Mouse (Mus musculus): Measurements from ENCODE around the gene Dhx38. TPM values are rescaled to one million over a fixed set of nuclear protein-coding genes. Genes with fewer than 3 reads are reported as not detected.

The Dhx38 gene
- polyA plus RNA-seq, 1 experiment from 2014 or later, result 25.0 TPM

DNA sequence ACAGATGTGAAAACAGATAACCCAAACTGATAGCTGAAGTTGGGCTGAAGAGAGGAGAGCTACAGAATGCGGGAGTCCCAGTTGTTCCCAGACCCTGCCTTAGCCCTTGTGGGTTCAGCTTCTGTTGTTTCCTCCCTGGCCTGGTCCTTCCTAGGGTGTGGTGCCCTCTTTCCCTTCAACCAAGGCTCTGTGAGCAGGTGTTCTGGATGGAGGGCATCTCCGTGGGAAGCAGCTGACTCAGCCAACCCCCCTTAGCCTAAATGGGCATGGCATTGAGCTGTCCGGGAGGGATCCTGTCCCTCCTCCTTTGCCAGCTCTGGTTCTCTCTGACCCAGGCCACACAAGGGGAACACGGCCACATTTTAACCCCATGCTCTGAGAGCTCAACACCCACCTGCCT, 10.7 kb upstream of the Dhx38 start:
- Histone ChIP-seq H3K27ac (ENCODE audit: low read depth, low read length) (no peak overlapping the region), H3K9ac (ENCODE audit: low read depth, low read length) (no peak overlapping the region), H3K36me3 (ENCODE audit: control insufficient read depth, insufficient read depth, low read length) (peaks cover 2% of the 10 kb centered on the region; the same call in 1 of the 2 replicates), H3K4me2 (replicated peaks; ENCODE audit: low read depth, low read length) (no peak overlapping the region), H3K4me1 (ENCODE audit: control insufficient read depth, insufficient read depth, low read length) (no peaks in the 10 kb centered on the region), H3K4me3 (ENCODE audit: low read length) (no peak overlapping the region), H3K9me3 (ENCODE audit: control insufficient read depth, low read length) (peaks cover 3% of the 10 kb centered on the region; the same call in 1 of the 2 replicates), H3K27me3 (ENCODE audit: control insufficient read depth, insufficient read depth, low read length) (no peaks in the 10 kb centered on the region)
- WGBS, result 78% methylated on average over 4 of the region's 4 CpGs
- no peak for ATAC-seq (ENCODE audit: low FRiP score, low TSS enrichment)

DNA sequence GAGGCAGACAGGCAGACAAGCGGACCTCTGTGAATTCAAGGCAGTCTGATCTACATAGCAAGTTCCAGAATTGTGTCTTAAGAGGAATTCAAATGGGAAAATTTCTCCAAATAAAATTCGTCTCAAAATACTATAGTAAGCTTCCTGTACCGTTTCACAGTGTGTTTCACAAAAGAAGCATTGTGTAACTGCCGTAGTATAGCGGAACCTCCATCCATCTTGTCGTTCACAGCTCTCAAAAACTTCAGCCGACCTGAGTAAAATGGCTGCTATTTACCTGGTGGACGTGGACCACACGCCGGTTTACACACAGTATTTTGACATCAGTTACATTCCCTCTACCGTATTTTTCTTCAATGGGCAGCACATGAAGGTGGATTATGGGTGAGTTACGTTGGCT, 5.5 kb upstream of the Dhx38 start:
- ATAC-seq (ENCODE audit: low FRiP score, low TSS enrichment), result no peak
- Histone ChIP-seq H3K4me2 (replicated peaks; ENCODE audit: low read depth, low read length) (no peak overlapping the region), H3K9ac (ENCODE audit: low read depth, low read length) (no peak overlapping the region), H3K4me1 (ENCODE audit: control insufficient read depth, insufficient read depth, low read length) (peaks cover 3% of the 10 kb centered on the region; the same call in 1 of the 2 replicates), H3K27ac (ENCODE audit: low read depth, low read length) (no peak overlapping the region), H3K9me3 (ENCODE audit: control insufficient read depth, low read length) (no peaks in the 10 kb centered on the region), H3K4me3 (ENCODE audit: low read length) (no peak overlapping the region), H3K27me3 (ENCODE audit: control insufficient read depth, insufficient read depth, low read length) (no peaks in the 10 kb centered on the region), H3K36me3 (ENCODE audit: control insufficient read depth, insufficient read depth, low read length) (peaks cover 9% of the 10 kb centered on the region; the same call in 1 of the 2 replicates)
- 91% methylated on average over 12 of the region's 12 CpGs for WGBS

DNA sequence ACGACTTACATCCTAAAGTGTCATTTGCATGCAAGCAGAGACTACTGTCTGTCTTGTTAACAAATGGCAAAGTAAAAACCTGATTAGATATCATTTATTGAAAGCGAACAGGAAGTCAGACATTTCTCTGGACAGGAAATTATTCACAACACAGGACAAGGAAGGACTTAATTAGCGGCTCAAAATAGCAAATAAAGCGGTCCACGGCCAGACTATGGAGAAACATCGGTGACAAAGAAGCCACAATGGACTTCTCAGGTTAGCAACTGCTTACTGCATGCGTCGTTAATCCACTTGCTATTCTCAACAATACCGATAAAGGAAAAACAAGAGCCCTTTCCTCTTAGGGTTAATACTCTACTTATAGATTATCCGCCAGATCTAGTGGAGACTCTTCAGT, 895 bp downstream of the Dhx38 start:
- Histone ChIP-seq H3K4me2 (replicated peaks; ENCODE audit: low read depth, low read length) (peak overlapping the region; percentile 90), H3K9ac (ENCODE audit: low read depth, low read length) (peak overlapping the region; percentile 92), H3K27ac (ENCODE audit: low read depth, low read length) (peak overlapping the region; percentile 87; the same call in 1 of the 2 replicates), H3K9me3 (ENCODE audit: control insufficient read depth, low read length) (no peaks in the 10 kb centered on the region), H3K27me3 (ENCODE audit: control insufficient read depth, insufficient read depth, low read length) (no peaks in the 10 kb centered on the region), H3K4me3 (ENCODE audit: low read length) (peak overlapping the region; percentile 98), H3K36me3 (ENCODE audit: control insufficient read depth, insufficient read depth, low read length) (peaks cover 34% of the 10 kb centered on the region), H3K4me1 (ENCODE audit: control insufficient read depth, insufficient read depth, low read length) (peaks cover 12% of the 10 kb centered on the region; the same call in 1 of the 2 replicates)
- ATAC-seq (ENCODE audit: low FRiP score, low TSS enrichment), result no peak
- 5% methylated on average over 10 of the region's 10 CpGs for WGBS

DNA sequence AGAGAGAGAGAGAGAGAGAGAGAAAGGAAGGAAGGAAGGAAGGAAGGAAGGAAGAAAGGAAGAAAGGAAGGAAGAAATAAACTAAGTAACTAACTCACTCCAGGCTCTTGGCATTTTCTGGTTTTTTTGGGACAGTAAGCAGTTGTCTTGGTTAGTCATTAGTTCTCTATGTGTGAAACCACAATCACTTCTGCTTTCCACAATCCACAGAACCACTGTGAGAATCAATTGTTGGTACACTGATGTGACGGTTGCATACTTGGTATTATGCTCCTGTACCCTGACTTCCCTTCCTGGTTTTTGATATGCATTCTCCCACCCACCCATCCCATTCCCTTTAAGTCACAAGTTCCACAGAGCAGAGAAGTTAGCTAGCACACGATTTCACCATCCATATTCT, 1.8 kb downstream of the Dhx38 start:
- H3K4me3 ChIP-seq (ENCODE audit: low read length), result peak overlapping the region; percentile 98; the same call in 1 of the 2 replicates
- 87% methylated on average over 2 of the region's 2 CpGs for WGBS
- H3K4me2 ChIP-seq (replicated peaks; ENCODE audit: low read depth, low read length), result peak overlapping the region; percentile 90; the same call in 1 of the 2 replicates

DNA sequence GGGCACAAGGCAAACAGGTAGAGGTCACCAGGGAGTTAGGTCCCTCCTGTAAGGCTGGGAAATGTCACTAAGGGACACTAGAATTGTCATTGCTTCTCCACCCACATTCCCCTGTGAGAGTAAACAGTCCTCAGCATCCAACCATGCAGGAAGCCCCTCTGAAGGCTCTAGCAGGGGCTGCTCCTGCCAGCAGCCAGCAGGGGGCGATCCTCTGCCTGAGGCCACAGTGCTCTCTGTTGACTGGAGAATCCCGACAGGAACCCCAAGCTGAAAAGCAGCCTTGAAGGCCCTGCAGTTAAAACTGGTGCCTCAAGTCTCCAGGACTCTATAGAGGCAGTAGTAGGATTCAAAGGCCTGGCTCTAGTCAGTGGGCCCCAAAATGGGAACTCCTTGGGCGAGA, 14.0 kb downstream of the Dhx38 start:
- peaks cover 96% of the 10 kb centered on the region for H3K36me3 ChIP-seq (ENCODE audit: control insufficient read depth, insufficient read depth, low read length)
- no peak for ATAC-seq (ENCODE audit: low FRiP score, low TSS enrichment)
- no peaks in the 10 kb centered on the region for H3K27me3 ChIP-seq (ENCODE audit: control insufficient read depth, insufficient read depth, low read length)
- WGBS, result 39% methylated on average over 3 of the region's 3 CpGs
- H3K9me3 ChIP-seq (ENCODE audit: control insufficient read depth, low read length), result no peaks in the 10 kb centered on the region
- no peak overlapping the region for H3K4me2 ChIP-seq (replicated peaks; ENCODE audit: low read depth, low read length)
- no peak overlapping the region for H3K9ac ChIP-seq (ENCODE audit: low read depth, low read length)
- H3K27ac ChIP-seq (ENCODE audit: low read depth, low read length), result no peak overlapping the region
- no peak overlapping the region for H3K4me3 ChIP-seq (ENCODE audit: low read length)
- H3K4me1 ChIP-seq (ENCODE audit: control insufficient read depth, insufficient read depth, low read length), result no peaks in the 10 kb centered on the region

More for the DNA sequence above, 1.8 kb downstream of the Dhx38 start:
- Histone ChIP-seq H3K9ac (ENCODE audit: low read depth, low read length) (no peak overlapping the region), H3K4me1 (ENCODE audit: control insufficient read depth, insufficient read depth, low read length) (peaks cover 12% of the 10 kb centered on the region; the same call in 1 of the 2 replicates), H3K27me3 (ENCODE audit: control insufficient read depth, insufficient read depth, low read length) (no peaks in the 10 kb centered on the region), H3K36me3 (ENCODE audit: control insufficient read depth, insufficient read depth, low read length) (peaks cover 38% of the 10 kb centered on the region), H3K27ac (ENCODE audit: low read depth, low read length) (no peak overlapping the region), H3K9me3 (ENCODE audit: control insufficient read depth, low read length) (no peaks in the 10 kb centered on the region)
- no peak for ATAC-seq (ENCODE audit: low FRiP score, low TSS enrichment)

DNA sequence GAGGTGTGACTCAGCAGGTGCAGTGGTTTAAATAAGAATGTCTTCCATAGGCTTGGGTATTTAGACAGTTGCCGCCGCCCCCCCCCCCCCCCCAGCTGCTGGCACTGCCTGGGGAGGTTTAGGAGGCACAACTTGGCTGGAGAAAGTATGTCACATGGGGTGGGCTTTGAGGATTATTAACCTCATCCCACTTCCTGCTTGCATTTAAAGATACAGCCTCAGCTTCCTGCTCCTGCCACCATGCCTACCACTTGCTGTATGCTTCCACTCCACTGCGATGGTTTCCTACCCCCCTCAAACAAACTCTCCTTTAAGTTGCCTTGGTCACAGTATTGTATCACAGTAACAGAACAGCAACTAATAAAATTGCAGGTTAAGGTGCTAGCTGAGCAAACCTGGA, 21.6 kb downstream of the Dhx38 start:
- no peak overlapping the region for H3K27ac ChIP-seq (ENCODE audit: low read depth, low read length)
- H3K9me3 ChIP-seq (ENCODE audit: control insufficient read depth, low read length), result no peaks in the 10 kb centered on the region
- H3K27me3 ChIP-seq (ENCODE audit: control insufficient read depth, insufficient read depth, low read length), result no peaks in the 10 kb centered on the region
- no peak overlapping the region for H3K9ac ChIP-seq (ENCODE audit: low read depth, low read length)
- H3K4me1 ChIP-seq (ENCODE audit: control insufficient read depth, insufficient read depth, low read length), result no peaks in the 10 kb centered on the region
- H3K36me3 ChIP-seq (ENCODE audit: control insufficient read depth, insufficient read depth, low read length), result peaks cover 22% of the 10 kb centered on the region
- H3K4me2 ChIP-seq (replicated peaks; ENCODE audit: low read depth, low read length), result no peak overlapping the region
- WGBS, result 44% methylated on average over 3 of the region's 3 CpGs
- no peak overlapping the region for H3K4me3 ChIP-seq (ENCODE audit: low read length)
- no peak for ATAC-seq (ENCODE audit: low FRiP score, low TSS enrichment)

DNA sequence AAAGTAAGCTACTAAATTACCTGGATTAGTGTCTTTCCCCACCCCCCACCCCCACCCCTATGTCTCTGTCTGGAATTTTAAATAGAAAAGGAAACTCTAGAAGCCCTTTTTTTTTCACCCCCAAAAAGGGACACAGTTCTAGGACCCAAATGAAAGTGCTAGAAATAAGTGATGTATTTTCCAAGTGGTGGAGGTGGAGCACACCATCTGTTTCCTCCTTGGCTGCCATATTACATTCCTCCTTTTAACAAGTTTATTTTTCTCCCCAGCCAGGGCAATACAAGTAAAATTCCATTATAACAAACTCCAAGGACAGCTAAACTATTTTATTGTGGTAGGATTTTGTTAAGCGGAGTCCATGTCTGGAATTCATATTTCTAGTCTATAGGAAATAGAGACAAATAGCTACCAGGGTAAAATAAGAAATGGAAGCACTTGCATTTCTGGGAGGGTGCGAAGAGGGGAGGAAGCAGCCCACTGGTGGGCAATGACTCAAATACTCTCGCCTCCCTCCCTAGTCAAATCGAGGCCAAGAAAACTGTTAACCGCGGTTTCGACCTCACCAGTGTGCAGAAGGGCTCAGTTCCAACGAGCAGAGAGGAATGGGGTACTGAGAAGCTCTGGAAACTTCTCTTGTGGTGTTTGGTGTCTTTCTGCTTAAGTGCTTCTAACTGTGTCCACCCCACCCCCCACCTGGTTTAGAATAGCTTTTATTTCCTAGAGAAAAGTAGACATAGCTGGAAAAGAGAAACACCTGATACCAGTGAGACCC, 22.7 kb downstream of the Dhx38 start:
- H3K27me3 ChIP-seq (ENCODE audit: control insufficient read depth, insufficient read depth, low read length), result no peaks in the 10 kb centered on the region
- no peak overlapping the region for H3K27ac ChIP-seq (ENCODE audit: low read depth, low read length)
- ATAC-seq (ENCODE audit: low FRiP score, low TSS enrichment), result no peak
- H3K9me3 ChIP-seq (ENCODE audit: control insufficient read depth, low read length), result no peaks in the 10 kb centered on the region
- no peak overlapping the region for H3K4me2 ChIP-seq (replicated peaks; ENCODE audit: low read depth, low read length)
- H3K9ac ChIP-seq (ENCODE audit: low read depth, low read length), result no peak overlapping the region
- WGBS, result 72% methylated on average over 8 of the region's 8 CpGs
- no peaks in the 10 kb centered on the region for H3K4me1 ChIP-seq (ENCODE audit: control insufficient read depth, insufficient read depth, low read length)
- no peak overlapping the region for H3K4me3 ChIP-seq (ENCODE audit: low read length)
- H3K36me3 ChIP-seq (ENCODE audit: control insufficient read depth, insufficient read depth, low read length), result peaks cover 12% of the 10 kb centered on the region

DNA sequence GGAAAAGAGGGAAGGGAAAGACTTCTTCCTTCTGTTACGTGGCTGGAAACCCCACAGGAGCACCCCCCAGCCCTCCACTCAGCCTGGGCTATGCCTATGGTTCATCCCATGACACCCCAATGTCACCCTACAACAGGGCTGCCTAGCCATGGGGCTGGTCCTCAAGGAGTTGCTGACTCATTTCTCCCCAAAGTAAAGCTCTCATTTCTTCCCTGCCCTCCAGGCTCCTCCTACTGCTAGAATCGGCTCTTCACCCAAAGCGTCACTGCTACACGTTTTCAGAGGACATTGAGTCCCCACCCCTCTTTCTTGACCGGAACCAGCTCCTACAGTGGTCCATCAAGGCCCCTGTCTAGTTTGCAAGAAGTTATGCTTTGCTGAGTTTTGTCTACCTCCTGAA, 23.5 kb downstream of the Dhx38 start:
- no peak overlapping the region for H3K27ac ChIP-seq (ENCODE audit: low read depth, low read length)
- no peak for ATAC-seq (ENCODE audit: low FRiP score, low TSS enrichment)
- no peaks in the 10 kb centered on the region for H3K4me1 ChIP-seq (ENCODE audit: control insufficient read depth, insufficient read depth, low read length)
- no peak overlapping the region for H3K9ac ChIP-seq (ENCODE audit: low read depth, low read length)
- no peak overlapping the region for H3K4me2 ChIP-seq (replicated peaks; ENCODE audit: low read depth, low read length)
- no peak overlapping the region for H3K4me3 ChIP-seq (ENCODE audit: low read length)
- no peaks in the 10 kb centered on the region for H3K9me3 ChIP-seq (ENCODE audit: control insufficient read depth, low read length)
- peaks cover 4% of the 10 kb centered on the region for H3K36me3 ChIP-seq (ENCODE audit: control insufficient read depth, insufficient read depth, low read length)
- 82% methylated on average over 5 of the region's 5 CpGs for WGBS
- no peaks in the 10 kb centered on the region for H3K27me3 ChIP-seq (ENCODE audit: control insufficient read depth, insufficient read depth, low read length)

DNA sequence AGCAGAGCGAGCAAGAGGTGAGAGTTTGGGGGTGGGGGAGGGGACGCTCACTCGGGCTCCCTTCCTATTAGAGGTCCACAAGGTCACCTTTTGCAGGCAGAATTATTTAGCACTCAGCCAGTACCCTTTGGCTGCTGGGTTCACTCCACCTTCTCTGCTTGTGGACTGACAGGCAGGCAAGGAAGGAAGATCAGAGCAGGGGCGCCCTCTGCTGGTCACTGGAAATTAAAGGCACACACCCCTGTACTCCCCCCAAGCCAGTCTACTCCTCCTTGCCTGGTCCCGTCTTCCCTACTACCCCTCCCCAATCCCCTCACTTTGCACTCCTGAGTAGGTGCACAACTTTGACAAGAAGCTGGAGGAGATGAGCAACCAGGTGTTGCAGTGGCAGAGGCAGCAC, 29.0 kb downstream of the Dhx38 start:
- Histone ChIP-seq H3K36me3 (ENCODE audit: control insufficient read depth, insufficient read depth, low read length) (no peaks in the 10 kb centered on the region), H3K9ac (ENCODE audit: low read depth, low read length) (peak overlapping the region; percentile 23; the same call in 1 of the 2 replicates), H3K27me3 (ENCODE audit: control insufficient read depth, insufficient read depth, low read length) (no peaks in the 10 kb centered on the region), H3K4me3 (ENCODE audit: low read length) (no peak overlapping the region), H3K9me3 (ENCODE audit: control insufficient read depth, low read length) (no peaks in the 10 kb centered on the region), H3K4me1 (ENCODE audit: control insufficient read depth, insufficient read depth, low read length) (no peaks in the 10 kb centered on the region), H3K27ac (ENCODE audit: low read depth, low read length) (no peak overlapping the region), H3K4me2 (replicated peaks; ENCODE audit: low read depth, low read length) (no peak overlapping the region; the same call in 1 of the 2 replicates)
- ATAC-seq (ENCODE audit: low FRiP score, low TSS enrichment), result peak; percentile 68; the same call in 1 of the 2 replicates
- 2% methylated on average over 5 of the region's 5 CpGs for WGBS

Data from kidney, embryonic 14.5 days (tissue).